ENCODE assay signal across 8 mouse cellular contexts in the genomic region with DNA sequence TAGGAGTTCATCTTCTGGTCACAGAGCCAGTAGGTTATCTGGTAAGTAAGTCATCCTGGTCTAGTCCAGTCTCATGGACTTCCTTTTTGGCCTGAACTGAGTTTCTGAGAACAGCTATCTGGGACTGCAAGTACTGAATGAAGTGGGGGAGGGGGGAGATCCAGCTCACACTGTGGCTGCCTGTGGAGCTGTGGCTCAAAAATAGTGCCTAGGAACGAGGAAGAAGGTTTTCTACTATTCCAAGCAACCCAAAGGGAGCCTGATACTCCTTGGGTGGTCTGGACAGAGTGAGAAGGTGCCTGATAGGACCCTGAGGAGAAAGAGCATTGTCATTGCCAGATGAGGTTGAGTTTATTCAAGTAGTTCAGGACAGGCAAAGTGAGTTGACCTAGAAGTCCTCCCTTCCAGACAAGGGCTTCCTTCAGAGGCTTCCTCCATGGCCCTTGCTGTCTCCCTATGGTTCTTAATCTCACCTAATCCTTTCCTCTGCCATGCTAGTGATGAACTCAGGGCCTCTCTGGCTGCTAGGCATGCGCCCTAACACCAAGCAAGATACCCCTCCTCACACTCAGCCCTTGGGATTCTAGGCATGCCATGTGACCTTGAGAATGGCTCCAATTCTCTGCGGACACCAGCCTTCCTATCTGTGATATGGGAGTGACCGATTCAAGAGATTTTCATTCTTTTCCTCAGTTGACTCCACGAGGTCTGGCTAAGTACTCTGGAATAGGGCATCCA. TPM values are rescaled to one million over a fixed set of nuclear protein-coding genes. Genes with fewer than 3 reads are reported as not detected.
DNase-seq lines count a peak whose midpoint lies in the region; ATAC-seq and TF ChIP-seq lines count a peak whose summit lies in the region.

No protein-coding gene starts in this region.

- H3K27me3 ChIP-seq in kidney, adult 2 months (replicated peaks; ENCODE audit: control insufficient read depth, insufficient read depth, low read length): no peaks in the 10 kb centered on the region
- no peaks in the 10 kb centered on the region for H3K27me3 ChIP-seq in ES-Bruce4 (ENCODE audit: control insufficient read depth, insufficient read depth, low read length, poor library complexity, severe bottlenecking)
- no peaks in the 10 kb centered on the region for H3K27me3 ChIP-seq in embryonic facial prominence, embryonic 14.5 days (replicated peaks; ENCODE audit: control insufficient read depth, insufficient read depth, low read length)
- no peaks in the 10 kb centered on the region for H3K27me3 ChIP-seq in limb, embryonic 10.5 days (ENCODE audit: low read depth, poor library complexity, severe bottlenecking)

- TF ChIP-seq CTCF in kidney, adult 2 months (conservative IDR thresholded peaks at IDR 0.05; ENCODE audit: insufficient read depth, insufficient read length, low read depth, low read length): no peak
- no peak for TF ChIP-seq CTCF in ES-Bruce4 (IDR thresholded peaks at IDR 0.05; ENCODE audit: low read depth, low read length)

- no peak for ATAC-seq in embryonic facial prominence, embryonic 14.5 days (ENCODE audit: low read depth)

- H3K9ac ChIP-seq in ES-Bruce4 (ENCODE audit: low read depth, poor library complexity, severe bottlenecking): peak overlapping the region; percentile 82
- peak overlapping the region; percentile 89; the same call in 1 of the 2 replicates for H3K9ac ChIP-seq in embryonic facial prominence, embryonic 14.5 days (ENCODE audit: low read depth, low read length)

- TF ChIP-seq POLR2A in kidney, adult 2 months (IDR thresholded peaks at IDR 0.05; ENCODE audit: low read depth, low read length): no peak
- TF ChIP-seq POLR2A in ES-Bruce4 (IDR thresholded peaks at IDR 0.05; ENCODE audit: insufficient read depth, low read length): no peak

- peaks cover 12% of the 10 kb centered on the region; the same call in 1 of the 2 replicates for H3K4me1 ChIP-seq in kidney, adult 2 months (ENCODE audit: control insufficient read depth, insufficient read depth, low read length)
- H3K4me1 ChIP-seq in ES-Bruce4 (ENCODE audit: control insufficient read depth, insufficient read depth, low read length): peaks cover 2% of the 10 kb centered on the region
- H3K4me1 ChIP-seq in embryonic facial prominence, embryonic 14.5 days (ENCODE audit: control insufficient read depth, insufficient read depth, low read length): peaks cover 13% of the 10 kb centered on the region
- H3K4me1 ChIP-seq in limb, embryonic 10.5 days: peaks cover 22% of the 10 kb centered on the region

- 0 out of 2 replicates have a peak overlapping the region, but pooled peaks have one; percentile 24 for H3K27ac ChIP-seq in kidney, adult 2 months (ENCODE audit: insufficient read depth, low read depth, low read length)
- peak overlapping the region; percentile 29; the same call in 1 of the 2 replicates for H3K27ac ChIP-seq in ES-Bruce4 (ENCODE audit: insufficient read depth, low read length)
- H3K27ac ChIP-seq in embryonic facial prominence, embryonic 14.5 days (replicated peaks; ENCODE audit: low read depth, low read length): peak overlapping the region; percentile 98
- H3K27ac ChIP-seq in limb, embryonic 10.5 days: peak overlapping the region; percentile 96

- peak overlapping the region; percentile 96; the same call in 1 of the 2 replicates for H3K4me3 ChIP-seq in kidney, adult 2 months (ENCODE audit: insufficient read depth, low read depth, low read length)
- peak overlapping the region; percentile 59 for H3K4me3 ChIP-seq in ES-Bruce4 (ENCODE audit: low read depth, low read length)
- peak overlapping the region; percentile 85 for H3K4me3 ChIP-seq in embryonic facial prominence, embryonic 14.5 days (ENCODE audit: low read depth, low read length)
- H3K4me3 ChIP-seq in limb, embryonic 10.5 days: peak overlapping the region; percentile 89

- no peaks in the 10 kb centered on the region for H3K9me3 ChIP-seq in ES-Bruce4 (replicated peaks; ENCODE audit: control insufficient read depth, insufficient read depth, low read length, poor library complexity, severe bottlenecking)
- H3K9me3 ChIP-seq in embryonic facial prominence, embryonic 14.5 days (ENCODE audit: control insufficient read depth, low read length): no peaks in the 10 kb centered on the region
- H3K9me3 ChIP-seq in limb, embryonic 10.5 days (replicated peaks): no peaks in the 10 kb centered on the region

- TF ChIP-seq EP300 in ES-Bruce4 (IDR thresholded peaks at IDR 0.05; ENCODE audit: insufficient read depth, low read depth, low read length): no peak

- DNase-seq in kidney, adult 2 months: peak; percentile 33
- DNase-seq in kidney, postnatal 14 days: no peak
- DNase-seq in embryonic facial prominence, embryonic 14.5 days (ENCODE audit: low spot score): no peak
- DNase-seq in limb, embryonic 10.5 days (ENCODE audit: low spot score): no peak
- peak; percentile 45 for DNase-seq in retina, embryonic 14.5 days (ENCODE audit: low spot score)
- no peak for DNase-seq in spleen, postnatal 10 days (ENCODE audit: low spot score in 2 of 2)
- DNase-seq in thymus, adult 18-20 months: no peak

- peak overlapping the region; percentile 91 for H3K4me2 ChIP-seq in embryonic facial prominence, embryonic 14.5 days (ENCODE audit: low read depth, low read length)

- 42% methylated on average over 5 of the region's 5 CpGs for WGBS in kidney, adult 2 months
- WGBS in embryonic facial prominence, embryonic 14.5 days: 32% methylated on average over 5 of the region's 5 CpGs
- 42% methylated on average over 5 of the region's 5 CpGs for WGBS in limb, embryonic 10.5 days

- H3K36me3 ChIP-seq in kidney, adult 2 months (ENCODE audit: control insufficient read depth, insufficient read depth, low read length): no peaks in the 10 kb centered on the region
- H3K36me3 ChIP-seq in ES-Bruce4 (ENCODE audit: control insufficient read depth, insufficient read depth, low read length, poor library complexity, severe bottlenecking): no peaks in the 10 kb centered on the region
- peaks cover 12% of the 10 kb centered on the region for H3K36me3 ChIP-seq in embryonic facial prominence, embryonic 14.5 days (ENCODE audit: control insufficient read depth, insufficient read depth, low read length)
- peaks cover 13% of the 10 kb centered on the region for H3K36me3 ChIP-seq in limb, embryonic 10.5 days

RNA-seq across cellular contexts. Expression of gene Fchsd2, which starts 14.6 kb away (rescaled TPM):
- 5.3 and 7.1 TPM in 2 replicates for polyA plus RNA-seq in kidney, adult 2 months (2012; rRNA removed)
- 24.3 and 24.9 TPM in 2 replicates for polyA plus RNA-seq in ES-Bruce4 (2011; ENCODE audit: insufficient read depth, insufficient read length, low read depth, missing spikeins)
- polyA plus RNA-seq in embryonic facial prominence, embryonic 14.5 days (2014; fragmentation: Nextera tagmentation; extraction: Ambion mirVana): 20.7 and 23.9 TPM in 2 replicates
- 16.1 and 21.5 TPM in 2 replicates for polyA plus RNA-seq in limb, embryonic 10.5 days (2016; fragmentation: Nextera tagmentation; extraction: Ambion mirVana)

Comparison
In these comparisons a context has a peak if more than half of its experiments do, and no peak if none do; other contexts are left out.
1. DNase-seq: peak in kidney, adult 2 months (single experiment) and retina, embryonic 14.5 days (single experiment); none in kidney, postnatal 14 days (single experiment), embryonic facial prominence, embryonic 14.5 days (single experiment), limb, embryonic 10.5 days (single experiment), spleen, postnatal 10 days (0 of 2) and thymus, adult 18-20 months (0 of 2).
2. H3K27ac ChIP-seq: peak in every context shown above with its lines; median percentile 98 in embryonic facial prominence, embryonic 14.5 days; 96 in limb, embryonic 10.5 days; 29 in ES-Bruce4; 24 in kidney, adult 2 months.
3. Peak in every context shown above with its lines, with median percentiles within 50 percentile points of each other: H3K4me3 ChIP-seq.